Mouse (Mus musculus) c-Kit-negative CD71-positive TER-119-positive erythroid progenitor cells, embryonic 14.5 days (primary cell): ENCODE data around the gene Dtwd1.
"Not testable (repeated sequence)": the region's sequence is repeated elsewhere in the genome, so short reads cannot be mapped to it uniquely, and the experiment has no call there.

Experiments used
- DNase-seq: peaks from one replicate; pipeline ENCODE4 v3.0.0-alpha.2; 2013; ENCODE audit warnings: low read depth, low spot score

The Dtwd1 gene

GRCm38 (mm10) chr2:126151855-126152571 is at the start of gene Dtwd1, which contains the start of gene Fam227b:
Gene Dtwd1, plus strand, starts transcription at chr2:126152141.
Gene Fam227b, minus strand, starts transcription at chr2:126152004.
- peak; percentile 94 for DNase-seq

- DNase-seq, result no peak
Observed at GRCm38 (mm10) chr2:126147723-126148122, 4.2 kb upstream of the Dtwd1 start.

GRCm38 (mm10) chr2:126165277-126166018 is 13.5 kb downstream of the Dtwd1 start:
- DNase-seq, result peak; percentile 58

- peak; percentile 26 for DNase-seq
Observed at GRCm38 (mm10) chr2:126166335-126166734, 14.4 kb downstream of the Dtwd1 start.

- DNase-seq, result no peak
Observed at GRCm38 (mm10) chr2:126166848-126167617, 15.1 kb downstream of the Dtwd1 start.

- no peak for DNase-seq
Observed at GRCm38 (mm10) chr2:126171427-126171826, 19.5 kb downstream of the Dtwd1 start.

GRCm38 (mm10) chr2:126191306-126191705 is 39.4 kb downstream of the Dtwd1 start:
- no peak for DNase-seq

- no peak for DNase-seq
Observed at GRCm38 (mm10) chr2:126192129-126192528, 40.2 kb downstream of the Dtwd1 start.

GRCm38 (mm10) chr2:126195631-126196356 is 43.9 kb downstream of the Dtwd1 start:
- DNase-seq, result no peak

GRCm38 (mm10) chr2:126198971-126199370 is 47.0 kb downstream of the Dtwd1 start:
- no peak for DNase-seq

- no peak for DNase-seq
Observed at GRCm38 (mm10) chr2:126211011-126211680, 59.2 kb downstream of the Dtwd1 start.

GRCm38 (mm10) chr2:126214800-126215199 is 62.9 kb downstream of the Dtwd1 start, which contains the start of gene Gm17555:
Gene Gm17555, plus strand, starts transcription at chr2:126215100.
- not testable (repeated sequence) for DNase-seq
